Mouse (Mus musculus) ES-Bruce4 (cell line): Measurements from ENCODE around the gene Ube2d3.

Experiments
- CTCF ChIP-seq: IDR thresholded peaks from one replicate; pipeline ENCODE4 v1.8.1; 2011; ENCODE audit warnings: low read depth, low read length
- EP300 ChIP-seq: IDR thresholded peaks from 2 replicates; pipeline ENCODE4 v1.6.1; 2011; ENCODE audit warnings: low read depth, low read length; ENCODE audit not compliant: insufficient read depth
- POLR2A ChIP-seq: IDR thresholded peaks from one replicate; pipeline ENCODE4 v1.8.1; 2011; ENCODE audit warnings: low read length; ENCODE audit not compliant: insufficient read depth

- TF ChIP-seq CTCF (no peak), EP300 (no peak), POLR2A (no peak)
These were observed 2.7 kb downstream of the Ube2d3 start for GRCm38 (mm10) chr3:135440621-135441020.
